Mouse (Mus musculus) G1E (cell line): ENCODE measurements around the gene Mgll.

ENCODE experiments used
- CTCF ChIP-seq: IDR thresholded peaks from 2 replicates; pipeline ENCODE4 v1.5.1; 2012; ENCODE audit warnings: low read depth, low read length, inconsistent platforms, mixed read lengths
- POLR2AphosphoS5 ChIP-seq: IDR thresholded peaks from 2 replicates; pipeline ENCODE4 v1.6.1; 2012; ENCODE audit warnings: low read depth, low read length, inconsistent platforms; ENCODE audit not compliant: insufficient replicate concordance

DNA sequence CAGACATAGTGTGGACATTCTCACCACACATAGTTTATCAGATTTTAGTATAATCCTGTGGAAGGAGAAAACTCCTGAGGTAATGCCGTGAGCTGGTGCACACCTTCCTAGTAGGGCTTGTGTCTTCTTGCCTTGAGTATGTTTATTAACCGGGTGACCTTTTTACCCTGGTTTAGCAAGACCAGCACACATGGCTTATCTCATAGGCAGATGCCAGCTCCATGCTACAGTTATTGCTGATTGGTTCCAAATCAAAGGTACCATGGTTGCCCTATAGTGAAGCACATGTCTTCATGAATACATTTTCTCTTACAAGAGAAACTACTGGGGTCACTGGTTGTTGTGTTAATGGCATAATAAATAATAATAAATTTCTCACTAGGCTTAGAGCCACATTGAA, 48.4 kb upstream of the Mgll start:
- TF ChIP-seq CTCF (no peak), POLR2AphosphoS5 (no peak)
